In genomic region chr15:85167086-85167679, GRCm38 (mm10) we compare ENCODE assay signal across 15 mouse cellular contexts. TPM values are rescaled to one million over a fixed set of nuclear protein-coding genes. Genes with fewer than 3 reads are reported as not detected.
DNase-seq lines count a peak whose midpoint lies in the region; ATAC-seq lines count a peak whose summit lies in the region.
"Had no signal": no experiment of that assay in that cellular context is flagged by ENCODE, and none has a peak within 500 bp of the region (broad histone marks: within the 10 kb centered on the region; RNA-seq: fewer than 3 reads in every experiment).

No protein-coding gene starts in this region.

- no peaks in the 10 kb centered on the region for H3K9me3 ChIP-seq in forebrain, embryonic 10.5 days
- H3K9me3 ChIP-seq in forebrain, embryonic 16.5 days (ENCODE audit: control insufficient read depth, low read length): no peaks in the 10 kb centered on the region
- H3K9me3 ChIP-seq in midbrain, embryonic 10.5 days (replicated peaks): no peaks in the 10 kb centered on the region
- no peaks in the 10 kb centered on the region for H3K9me3 ChIP-seq in midbrain, embryonic 11.5 days (ENCODE audit: control insufficient read depth, low read length)
- H3K9me3 ChIP-seq in limb, embryonic 11.5 days (ENCODE audit: control insufficient read depth, low read length): no peaks in the 10 kb centered on the region
- H3K9me3 ChIP-seq: neural tube, embryonic 12.5 days; stomach, embryonic 15.5 days had no signal

- peaks cover 46% of the 10 kb centered on the region for H3K4me1 ChIP-seq in forebrain, embryonic 10.5 days
- peaks cover 13% of the 10 kb centered on the region for H3K4me1 ChIP-seq in forebrain, embryonic 16.5 days (replicated peaks; ENCODE audit: control insufficient read depth, insufficient read depth, low read length)
- peaks cover 28% of the 10 kb centered on the region for H3K4me1 ChIP-seq in midbrain, embryonic 10.5 days
- H3K4me1 ChIP-seq in midbrain, embryonic 11.5 days (ENCODE audit: control insufficient read depth, insufficient read depth, low read length): peaks cover 12% of the 10 kb centered on the region
- H3K4me1 ChIP-seq in limb, embryonic 11.5 days (ENCODE audit: control insufficient read depth, insufficient read depth, low read length): peaks cover 45% of the 10 kb centered on the region

- ATAC-seq in forebrain, embryonic 16.5 days: no peak
- no peak for ATAC-seq in midbrain, embryonic 11.5 days (ENCODE audit: low FRiP score)
- 0 out of 2 replicates have a peak, but pooled peaks have one; percentile 40 for ATAC-seq in limb, embryonic 11.5 days (ENCODE audit: insufficient number of reproducible peaks, low FRiP score, low TSS enrichment, low read depth)
- no peak for ATAC-seq in erythroblast, adult 5-6 weeks (replicated peaks; ENCODE audit: low FRiP score, poor library complexity, severe bottlenecking)

- H3K4me3 ChIP-seq in forebrain, embryonic 10.5 days: peak overlapping the region; percentile 2; the same call in 1 of the 2 replicates
- no peak overlapping the region for H3K4me3 ChIP-seq in forebrain, embryonic 16.5 days (replicated peaks; ENCODE audit: low read length)
- no peak overlapping the region for H3K4me3 ChIP-seq in midbrain, embryonic 10.5 days
- H3K4me3 ChIP-seq in midbrain, embryonic 11.5 days (ENCODE audit: low read depth, low read length): no peak overlapping the region
- no peak overlapping the region for H3K4me3 ChIP-seq in limb, embryonic 11.5 days (ENCODE audit: low read depth, low read length)
- H3K4me3 ChIP-seq: neural tube, embryonic 12.5 days; stomach, embryonic 15.5 days had no signal

- H3K27ac ChIP-seq in forebrain, embryonic 10.5 days: peak overlapping the region; percentile 65
- no peak overlapping the region for H3K27ac ChIP-seq in forebrain, embryonic 16.5 days (ENCODE audit: low read length)
- H3K27ac ChIP-seq in midbrain, embryonic 10.5 days (replicated peaks): peak overlapping the region; percentile 71
- no peak overlapping the region for H3K27ac ChIP-seq in midbrain, embryonic 11.5 days (ENCODE audit: low read depth, low read length)
- peak overlapping the region; percentile 94 for H3K27ac ChIP-seq in limb, embryonic 11.5 days (replicated peaks; ENCODE audit: low read depth, low read length)
- H3K27ac ChIP-seq: neural tube, embryonic 12.5 days had no signal

- no peak for DNase-seq in forebrain, embryonic 10.5 days (ENCODE audit: extremely low spot score, low spot score)
- no peak for DNase-seq in midbrain, embryonic 10.5 days (ENCODE audit: low spot score)
- DNase-seq in midbrain, embryonic 11.5 days (ENCODE audit: low spot score, missing footprints): no peak
- peak; percentile 81 for DNase-seq in limb, embryonic 11.5 days (ENCODE audit: low spot score)
- DNase-seq in thymus, postnatal 0 days (ENCODE audit: low spot score): no peak
- DNase-seq in yolk sac, embryonic 10.5 days (ENCODE audit: low spot score): no peak
- DNase-seq: kidney, adult 2 months; right cerebral cortex, postnatal 14 days had no signal

- 44% methylated on average over 12 of the region's 12 CpGs for WGBS in forebrain, embryonic 10.5 days
- WGBS in forebrain, embryonic 16.5 days: 38% methylated on average over 12 of the region's 12 CpGs
- 64% methylated on average over 12 of the region's 12 CpGs for WGBS in midbrain, embryonic 10.5 days
- 67% methylated on average over 12 of the region's 12 CpGs for WGBS in midbrain, embryonic 11.5 days
- WGBS in limb, embryonic 11.5 days: 19% methylated on average over 12 of the region's 12 CpGs

- H3K36me3 ChIP-seq in forebrain, embryonic 10.5 days (replicated peaks): no peaks in the 10 kb centered on the region
- H3K36me3 ChIP-seq in forebrain, embryonic 16.5 days (ENCODE audit: control insufficient read depth, insufficient read depth): no peaks in the 10 kb centered on the region
- no peaks in the 10 kb centered on the region for H3K36me3 ChIP-seq in midbrain, embryonic 10.5 days
- no peaks in the 10 kb centered on the region for H3K36me3 ChIP-seq in midbrain, embryonic 11.5 days (ENCODE audit: control insufficient read depth, insufficient read depth, low read length)
- no peaks in the 10 kb centered on the region for H3K36me3 ChIP-seq in limb, embryonic 11.5 days (ENCODE audit: control insufficient read depth, insufficient read depth, low read length)
- H3K36me3 ChIP-seq: neural tube, embryonic 12.5 days; stomach, embryonic 15.5 days had no signal

- no peak overlapping the region for H3K4me2 ChIP-seq in forebrain, embryonic 16.5 days (ENCODE audit: low read length)
- H3K4me2 ChIP-seq in midbrain, embryonic 11.5 days: no peak overlapping the region
- H3K4me2 ChIP-seq in limb, embryonic 11.5 days (ENCODE audit: low read depth, severe bottlenecking): peak overlapping the region; percentile 39
- H3K4me2 ChIP-seq: stomach, embryonic 15.5 days had no signal

- peaks cover 10% of the 10 kb centered on the region; the same call in 1 of the 2 replicates for H3K27me3 ChIP-seq in forebrain, embryonic 10.5 days (ENCODE audit: poor library complexity, severe bottlenecking)
- H3K27me3 ChIP-seq in forebrain, embryonic 16.5 days (replicated peaks; ENCODE audit: control insufficient read depth, insufficient read depth, low read length): no peaks in the 10 kb centered on the region
- H3K27me3 ChIP-seq in midbrain, embryonic 10.5 days (ENCODE audit: low read depth, poor library complexity, severe bottlenecking): peaks cover 15% of the 10 kb centered on the region
- H3K27me3 ChIP-seq in midbrain, embryonic 11.5 days (ENCODE audit: control insufficient read depth, insufficient read depth, low read length): no peaks in the 10 kb centered on the region
- H3K27me3 ChIP-seq in limb, embryonic 11.5 days (ENCODE audit: control insufficient read depth, insufficient read depth, low read length): no peaks in the 10 kb centered on the region
- H3K27me3 ChIP-seq: neural tube, embryonic 12.5 days; stomach, embryonic 15.5 days had no signal

- H3K9ac ChIP-seq in forebrain, embryonic 16.5 days (replicated peaks; ENCODE audit: low read depth, low read length): no peak overlapping the region
- H3K9ac ChIP-seq in midbrain, embryonic 11.5 days (ENCODE audit: low read length): no peak overlapping the region
- 0 out of 2 replicates have a peak overlapping the region, but pooled peaks have one; percentile 13 for H3K9ac ChIP-seq in limb, embryonic 11.5 days (ENCODE audit: low read length)
- H3K9ac ChIP-seq: neural tube, embryonic 12.5 days; stomach, embryonic 15.5 days had no signal

RNA-seq across cellular contexts. Expression of gene Ribc2, which starts 35.3 kb away (rescaled TPM):
- polyA plus RNA-seq in forebrain, embryonic 10.5 days (2016; fragmentation: Nextera tagmentation; extraction: Ambion mirVana): 0.82 and 0.99 TPM in 2 replicates
- 0.29 TPM in 1 of 2 replicates, not detected in the other for polyA plus RNA-seq in forebrain, embryonic 16.5 days (2015; fragmentation: Nextera tagmentation; extraction: Ambion mirVana)
- 0.41 and 0.57 TPM in 2 replicates for polyA plus RNA-seq in midbrain, embryonic 10.5 days (2016; fragmentation: Nextera tagmentation; extraction: Ambion mirVana)
- 0.44 and 0.82 TPM in 2 replicates for polyA plus RNA-seq in midbrain, embryonic 11.5 days (2014; fragmentation: Nextera tagmentation; extraction: Ambion mirVana)
- 0.95 TPM in 2 replicates for polyA plus RNA-seq in limb, embryonic 11.5 days (2014; fragmentation: Nextera tagmentation; extraction: Ambion mirVana)
- total RNA-seq in erythroblast, adult 5-6 weeks (2015; ENCODE audit: low replicate concordance): not detected in 2 replicates
- total RNA-seq in erythroblast, adult 5-6 weeks (2017; ENCODE audit: low replicate concordance): not detected in 2 replicates
- 0.21 and 0.32 TPM in 2 replicates for polyA plus RNA-seq in thymus, postnatal 0 days (2015; fragmentation: Nextera tagmentation; extraction: Ambion mirVana)
- total RNA-seq: common myeloid progenitor, adult 5-6 weeks; gastrocnemius, adult 8-10 months; megakaryocyte, adult 5-6 weeks had no signal

RNA-seq across cellular contexts. Expression of gene Smc1b, which starts 35.4 kb away (rescaled TPM):
- polyA plus RNA-seq in forebrain, embryonic 10.5 days (2016; fragmentation: Nextera tagmentation; extraction: Ambion mirVana): 0.06 and 0.10 TPM in 2 replicates
- 0.32 and 0.54 TPM in 2 replicates for polyA plus RNA-seq in forebrain, embryonic 16.5 days (2015; fragmentation: Nextera tagmentation; extraction: Ambion mirVana)
- 0.11 and 0.12 TPM in 2 replicates for polyA plus RNA-seq in midbrain, embryonic 10.5 days (2016; fragmentation: Nextera tagmentation; extraction: Ambion mirVana)
- polyA plus RNA-seq in midbrain, embryonic 11.5 days (2014; fragmentation: Nextera tagmentation; extraction: Ambion mirVana): 0.11 and 0.34 TPM in 2 replicates
- polyA plus RNA-seq in limb, embryonic 11.5 days (2014; fragmentation: Nextera tagmentation; extraction: Ambion mirVana): 0.04 and 0.06 TPM in 2 replicates
- total RNA-seq in erythroblast, adult 5-6 weeks (2015; ENCODE audit: low replicate concordance): not detected in 2 replicates
- total RNA-seq in erythroblast, adult 5-6 weeks (2017; ENCODE audit: low replicate concordance): not detected in 2 replicates
- polyA plus RNA-seq in thymus, postnatal 0 days (2015; fragmentation: Nextera tagmentation; extraction: Ambion mirVana): 0.26 and 0.33 TPM in 2 replicates
- total RNA-seq: gastrocnemius, adult 8-10 months; megakaryocyte, adult 5-6 weeks had no signal
- polyA plus RNA-seq: kidney, adult 2 months had no signal

RNA-seq across cellular contexts. Expression of gene Fbln1, which starts 38.6 kb away (rescaled TPM):
- polyA plus RNA-seq in forebrain, embryonic 10.5 days (2016; fragmentation: Nextera tagmentation; extraction: Ambion mirVana): 154 and 157 TPM in 2 replicates
- 50.9 and 55.5 TPM in 2 replicates for polyA plus RNA-seq in forebrain, embryonic 16.5 days (2015; fragmentation: Nextera tagmentation; extraction: Ambion mirVana)
- polyA plus RNA-seq in midbrain, embryonic 10.5 days (2016; fragmentation: Nextera tagmentation; extraction: Ambion mirVana): 162 and 179 TPM in 2 replicates
- 153 and 165 TPM in 2 replicates for polyA plus RNA-seq in midbrain, embryonic 11.5 days (2014; fragmentation: Nextera tagmentation; extraction: Ambion mirVana)
- polyA plus RNA-seq in limb, embryonic 11.5 days (2014; fragmentation: Nextera tagmentation; extraction: Ambion mirVana): 273 and 276 TPM in 2 replicates
- not detected in 2 replicates for total RNA-seq in erythroblast, adult 5-6 weeks (2015; ENCODE audit: low replicate concordance)
- total RNA-seq in erythroblast, adult 5-6 weeks (2017; ENCODE audit: low replicate concordance): not detected in 2 replicates
- polyA plus RNA-seq in thymus, postnatal 0 days (2015; fragmentation: Nextera tagmentation; extraction: Ambion mirVana): 24.3 and 28.5 TPM in 2 replicates

Comparison
In these comparisons a context has a peak if more than half of its experiments do, and no peak if none do; other contexts are left out.
1. H3K27ac ChIP-seq: peak in forebrain, embryonic 10.5 days (single experiment), midbrain, embryonic 10.5 days (single experiment) and limb, embryonic 11.5 days (single experiment); none in forebrain, embryonic 16.5 days (single experiment) and midbrain, embryonic 11.5 days (single experiment).